Mouse (Mus musculus) erythroblast, embryonic 14.5 days (primary cell): ENCODE results near the gene Itgb7. TPM values are rescaled to one million over a fixed set of nuclear protein-coding genes. Genes with fewer than 3 reads are reported as not detected.

Experiments
- H3K27me3 ChIP-seq: 2 replicates; pipeline ENCODE4 v1.6.1; 2012; ENCODE audit warnings: inconsistent platforms; ENCODE audit not compliant: control insufficient read depth
- H3K36me3 ChIP-seq: 2 replicates; pipeline ENCODE4 v1.6.1; 2012; ENCODE audit warnings: mild to moderate bottlenecking, inconsistent platforms; ENCODE audit not compliant: control insufficient read depth
- H3K4me1 ChIP-seq: 2 replicates; pipeline ENCODE4 v1.6.1; 2012; ENCODE audit warnings: inconsistent platforms; ENCODE audit not compliant: control insufficient read depth
- H3K4me3 ChIP-seq: replicated peaks from 2 replicates; pipeline ENCODE3; 2012; ENCODE audit warnings: moderate library complexity, mild to moderate bottlenecking, inconsistent platforms
- H3K9me3 ChIP-seq: 2 replicates; pipeline ENCODE4 v1.6.1; 2012; ENCODE audit warnings: low read length, inconsistent platforms, mixed read lengths; ENCODE audit not compliant: control insufficient read depth
- GATA1 ChIP-seq: IDR thresholded peaks from 2 replicates; pipeline ENCODE4 v1.6.1; 2012; ENCODE audit warnings: low read length, inconsistent platforms, mixed read lengths
- TAL1 ChIP-seq: IDR thresholded peaks from 3 replicates; pipeline ENCODE4 v1.6.1; 2012; ENCODE audit warnings: low read length, inconsistent platforms, mixed read lengths
- polyA plus RNA-seq: library from polyadenylated mRNA; stranded (reverse); fragments of >175 nt; gene quantifications from 2 replicates; pipeline ENCODE4 v1.2.3, GENCODE M21; 2012

Itgb7 gene
- polyA plus RNA-seq, 1 experiment = 1.4 TPM

DNA sequence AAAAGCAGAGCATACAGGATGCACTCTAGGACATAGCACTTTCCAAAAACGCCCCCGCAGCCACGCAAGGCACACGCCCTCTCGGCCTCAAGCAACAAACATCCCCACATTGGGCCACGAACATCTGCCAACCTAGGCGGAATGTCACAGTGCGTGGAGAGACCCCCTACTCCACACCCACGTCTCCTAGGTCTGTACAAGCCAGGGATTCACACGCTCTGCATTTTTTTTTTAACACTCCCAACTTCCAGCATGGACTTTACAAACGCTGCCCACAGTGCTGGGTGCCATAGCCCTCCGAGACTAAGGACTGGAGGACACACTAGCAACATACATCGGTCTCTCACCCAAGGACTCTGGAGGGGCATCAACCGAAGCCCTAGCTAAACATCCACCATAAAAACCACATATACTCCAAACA lies 13.7 kb upstream of the Itgb7 start:
- TF ChIP-seq TAL1 = no peak
- TF ChIP-seq GATA1 = no peak
- Histone ChIP-seq H3K9me3 (no peaks in the 10 kb centered on the region; the same call in 1 of the 2 replicates), H3K4me1 (peaks cover 21% of the 10 kb centered on the region), H3K27me3 (peaks cover 97% of the 10 kb centered on the region), H3K36me3 (no peaks in the 10 kb centered on the region), H3K4me3 (peak overlapping the region; percentile 55)

GRCm38 (mm10) chr15:102244306-102245191 lies 12.8 kb upstream of the Itgb7 start:
- Histone ChIP-seq H3K36me3 (no peaks in the 10 kb centered on the region), H3K9me3 (no peaks in the 10 kb centered on the region; the same call in 1 of the 2 replicates), H3K27me3 (peaks cover 93% of the 10 kb centered on the region), H3K4me3 (no peak overlapping the region), H3K4me1 (peaks cover 21% of the 10 kb centered on the region)
- TF ChIP-seq TAL1 (no peak), GATA1 (no peak)

- no peaks in the 10 kb centered on the region for H3K36me3 ChIP-seq
- H3K4me1 ChIP-seq = peaks cover 21% of the 10 kb centered on the region
- H3K9me3 ChIP-seq = no peaks in the 10 kb centered on the region; the same call in 1 of the 2 replicates
- no peak overlapping the region for H3K4me3 ChIP-seq
- peaks cover 88% of the 10 kb centered on the region for H3K27me3 ChIP-seq
- TF ChIP-seq TAL1 (no peak), GATA1 (no peak)
Measured at GRCm38 (mm10) chr15:102243229-102244190, 11.8 kb upstream of the Itgb7 start.

DNA sequence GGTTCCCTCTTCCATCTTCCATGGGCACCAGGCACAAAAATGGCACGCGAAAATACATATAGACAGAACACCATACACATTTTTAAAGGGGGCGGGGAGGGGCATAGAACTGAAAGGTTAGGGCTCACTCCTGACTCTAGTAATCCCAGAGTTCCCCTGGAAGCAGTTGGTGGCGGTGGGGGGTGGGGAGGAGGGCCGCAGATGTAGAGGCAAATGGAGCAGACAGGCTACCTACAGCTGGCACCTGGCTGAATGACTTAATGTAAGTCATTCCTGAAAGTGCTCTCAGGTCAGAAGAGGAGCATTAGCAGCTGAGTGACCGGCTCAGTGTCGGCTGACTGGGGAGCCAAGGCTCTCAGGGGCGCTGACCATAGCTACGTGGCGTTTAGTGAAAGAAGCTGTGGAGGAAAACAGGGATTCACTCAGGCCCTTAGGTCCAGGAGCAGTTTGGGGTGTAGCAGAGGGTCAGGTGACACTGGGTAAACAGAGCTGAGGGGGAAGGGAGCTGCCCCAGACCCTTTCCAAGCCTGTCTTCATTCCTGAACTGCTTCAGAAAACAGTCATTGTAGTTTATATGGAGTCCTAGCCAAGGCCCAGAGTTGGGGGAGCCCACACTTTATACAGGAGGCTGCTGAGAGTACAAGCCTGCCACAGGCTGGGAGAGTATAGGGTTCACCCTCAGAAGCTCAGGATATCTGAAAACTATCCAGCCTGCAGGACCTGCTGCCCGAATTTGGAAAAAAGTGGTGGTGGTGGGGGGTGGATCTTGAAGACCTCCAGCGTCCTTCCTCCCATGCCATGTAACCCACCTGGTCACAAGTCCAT lies 10.9 kb upstream of the Itgb7 start:
- H3K4me1 ChIP-seq = peaks cover 19% of the 10 kb centered on the region
- no peak overlapping the region for H3K4me3 ChIP-seq
- H3K9me3 ChIP-seq = no peaks in the 10 kb centered on the region; the same call in 1 of the 2 replicates
- H3K36me3 ChIP-seq = no peaks in the 10 kb centered on the region
- peaks cover 79% of the 10 kb centered on the region for H3K27me3 ChIP-seq
- TF ChIP-seq GATA1 (no peak), TAL1 (no peak)

GRCm38 (mm10) chr15:102240607-102241006 lies 8.9 kb upstream of the Itgb7 start:
- H3K9me3 ChIP-seq = no peaks in the 10 kb centered on the region
- H3K36me3 ChIP-seq = no peaks in the 10 kb centered on the region
- peaks cover 59% of the 10 kb centered on the region for H3K27me3 ChIP-seq
- H3K4me1 ChIP-seq = peaks cover 6% of the 10 kb centered on the region
- TF ChIP-seq TAL1 (no peak), GATA1 (no peak)
- no peak overlapping the region for H3K4me3 ChIP-seq

DNA sequence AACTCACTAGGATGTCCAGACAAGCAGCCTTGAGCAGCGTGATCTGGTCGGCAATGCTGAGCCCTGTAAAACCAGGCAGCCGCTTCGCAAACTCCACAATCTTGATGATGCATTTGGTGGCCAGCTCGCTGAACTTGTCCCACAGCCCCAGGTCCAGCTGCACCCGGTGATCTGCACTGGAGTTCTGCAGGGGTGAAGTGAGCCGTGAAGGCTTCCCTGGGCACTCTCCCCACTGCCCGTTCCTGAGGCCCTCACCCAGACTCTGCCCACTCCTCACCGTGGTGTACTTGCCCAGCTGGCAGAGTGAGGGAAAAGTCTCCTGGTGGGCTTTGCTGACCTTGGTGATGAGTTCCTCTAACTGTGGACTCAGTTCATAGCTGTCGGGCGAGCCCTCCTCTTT lies 8.1 kb upstream of the Itgb7 start:
- Histone ChIP-seq H3K4me3 (no peak overlapping the region), H3K9me3 (no peaks in the 10 kb centered on the region), H3K4me1 (peaks cover 12% of the 10 kb centered on the region), H3K27me3 (peaks cover 51% of the 10 kb centered on the region), H3K36me3 (no peaks in the 10 kb centered on the region)
- no peak for TF ChIP-seq TAL1
- no peak for TF ChIP-seq GATA1

DNA sequence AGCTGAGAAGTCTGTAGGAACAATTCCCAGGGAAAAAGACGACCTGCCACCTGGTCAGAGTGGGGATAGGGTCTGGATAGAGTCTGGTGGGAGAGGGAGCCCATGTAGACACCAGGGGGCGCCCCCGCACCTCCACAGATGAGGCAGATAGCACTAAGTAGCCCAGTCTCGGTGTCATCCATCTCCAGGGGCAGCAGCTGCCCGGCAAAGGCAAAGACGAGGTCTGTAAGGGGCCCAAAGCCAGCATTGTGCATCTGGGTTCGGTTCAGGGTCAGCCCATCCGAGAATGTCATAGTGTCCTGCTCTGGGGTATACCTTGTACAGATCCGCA lies 7.5 kb upstream of the Itgb7 start:
- Histone ChIP-seq H3K27me3 (peaks cover 45% of the 10 kb centered on the region), H3K4me3 (no peak overlapping the region), H3K36me3 (no peaks in the 10 kb centered on the region), H3K9me3 (no peaks in the 10 kb centered on the region), H3K4me1 (peaks cover 14% of the 10 kb centered on the region)
- TF ChIP-seq GATA1 = no peak
- TF ChIP-seq TAL1 = no peak

GRCm38 (mm10) chr15:102238543-102239259 lies 7.0 kb upstream of the Itgb7 start:
- H3K4me3 ChIP-seq = no peak overlapping the region
- TF ChIP-seq TAL1 (no peak), GATA1 (no peak)
- H3K36me3 ChIP-seq = no peaks in the 10 kb centered on the region
- H3K9me3 ChIP-seq = no peaks in the 10 kb centered on the region
- peaks cover 17% of the 10 kb centered on the region for H3K4me1 ChIP-seq
- peaks cover 40% of the 10 kb centered on the region for H3K27me3 ChIP-seq
